Mouse (Mus musculus) bone marrow, adult 2 months (tissue): ENCODE measurements around the gene Synrg. TPM values are rescaled to one million over a fixed set of nuclear protein-coding genes. Genes with fewer than 3 reads are reported as not detected.

Source experiments
- H3K27ac ChIP-seq: fragments of 200-500 bp; 2 replicates; pipeline ENCODE4 v1.5.1; 2012; ENCODE audit warnings: low read depth, mild to moderate bottlenecking, control low read depth, inconsistent platforms, low read length; ENCODE audit not compliant: control insufficient read depth, poor library complexity, insufficient read depth
- H3K4me1 ChIP-seq: fragments of 200-500 bp; 2 replicates; pipeline ENCODE4 v1.6.1; 2011; ENCODE audit warnings: low read length; ENCODE audit not compliant: control insufficient read depth, insufficient read depth
- H3K4me3 ChIP-seq: fragments of 200-500 bp; replicated peaks from 2 replicates; pipeline ENCODE3; 2011; ENCODE audit warnings: mild to moderate bottlenecking, low read depth, low read length, control low read depth; ENCODE audit not compliant: control insufficient read depth
- CTCF ChIP-seq: fragments of 200-500 bp; IDR thresholded peaks from 2 replicates; pipeline ENCODE4 v1.5.1; 2011; ENCODE audit warnings: low read length, control low read depth; ENCODE audit not compliant: control insufficient read depth, insufficient read depth
- POLR2A ChIP-seq: fragments of 200-500 bp; IDR thresholded peaks from 2 replicates; pipeline ENCODE4 v1.6.1; 2011; ENCODE audit warnings: low read depth, mild to moderate bottlenecking, control low read depth, low read length, borderline replicate concordance; ENCODE audit not compliant: control insufficient read depth
- WGBS: fragments of 180-500 bp; shearing (Covaris S2); methylation state at CpG from one replicate; pipeline ENCODE4 v1.1.7; 2018; 5-methylcytosine and 5-hydroxymethylcytosine counted together
- polyA plus RNA-seq: library from polyadenylated mRNA; stranded (reverse); fragments of >200 nt; gene quantifications from 2 replicates; pipeline ENCODE4 v1.2.4, GENCODE M21; 2011; ENCODE audit warnings: low replicate concordance; ENCODE audit not compliant: missing spikeins, insufficient read depth, insufficient read length

The Synrg gene
- polyA plus RNA-seq, 1 experiment, result 14.2 TPM

DNA sequence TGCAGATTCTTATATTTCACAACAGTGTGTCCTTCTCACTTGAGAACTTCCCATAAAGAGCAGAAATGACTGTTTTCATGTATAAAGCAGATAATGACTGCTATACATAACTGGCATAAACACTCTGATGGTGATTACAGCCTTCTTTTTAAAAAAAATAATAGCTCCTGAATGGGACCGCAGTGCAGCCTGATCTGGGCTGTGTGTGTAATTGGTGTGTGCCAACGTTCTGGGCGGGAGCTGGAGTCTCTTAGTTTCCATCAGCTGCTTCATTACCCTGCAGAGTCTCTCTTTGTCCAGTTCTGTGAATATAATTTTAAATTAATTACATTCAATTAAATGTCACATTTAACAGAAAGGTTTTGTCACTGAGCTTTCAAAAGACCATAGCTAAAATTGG, 34.8 kb downstream of the Synrg start:
- no peak for TF ChIP-seq CTCF
- TF ChIP-seq POLR2A, result no peak
- Histone ChIP-seq H3K4me3 (no peak overlapping the region), H3K4me1 (no peaks in the 10 kb centered on the region), H3K27ac (no peak overlapping the region)
- WGBS, result 92% methylated on average over 3 of the region's 3 CpGs

DNA sequence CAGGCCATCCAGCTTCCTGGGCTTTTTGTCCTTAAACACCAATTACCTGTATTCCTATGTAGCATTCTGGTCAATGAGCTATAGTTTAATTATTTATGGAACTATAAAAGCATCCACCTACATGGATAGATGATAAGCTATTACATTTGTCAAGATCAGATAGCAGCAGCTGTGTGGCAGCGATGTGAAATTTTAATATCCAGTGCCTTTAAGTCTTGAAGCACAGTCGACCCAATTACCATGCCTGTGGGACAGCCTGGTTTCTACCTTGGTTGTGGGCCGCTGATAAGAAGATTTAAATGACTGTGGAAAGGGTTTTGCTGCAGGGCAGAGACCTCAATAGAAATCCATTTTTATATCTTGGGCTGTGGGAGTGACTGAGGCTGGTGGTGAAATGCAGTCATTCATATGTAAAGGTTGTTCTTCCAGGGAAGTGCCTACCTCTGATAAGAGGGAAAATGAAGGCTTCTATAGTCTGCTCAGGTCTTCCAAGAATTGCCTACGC, 35.2 kb downstream of the Synrg start:
- no peaks in the 10 kb centered on the region for H3K4me1 ChIP-seq
- WGBS, result 85% methylated on average over 4 of the region's 4 CpGs
- no peak overlapping the region for H3K27ac ChIP-seq
- no peak overlapping the region for H3K4me3 ChIP-seq
- no peak for TF ChIP-seq CTCF
- no peak for TF ChIP-seq POLR2A

DNA sequence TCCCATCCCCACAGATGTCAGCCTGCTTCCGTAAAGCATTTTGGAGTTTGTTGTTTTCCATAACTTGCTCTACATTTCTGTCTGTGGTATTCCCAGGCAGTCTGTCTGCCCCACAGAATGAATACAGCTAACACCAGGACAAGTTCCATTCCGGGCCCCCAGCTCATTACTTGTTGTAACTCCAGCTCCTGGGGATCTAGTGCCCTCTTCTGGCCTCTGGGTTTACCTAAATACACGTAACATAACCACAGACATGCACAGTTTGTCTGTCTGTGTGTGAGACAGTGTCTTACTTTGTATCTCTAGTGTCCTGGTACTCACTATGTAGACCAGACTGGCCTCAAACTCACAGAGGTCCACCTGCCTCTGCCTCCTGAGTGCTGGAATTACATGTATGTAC, 37.0 kb downstream of the Synrg start:
- TF ChIP-seq CTCF (no peak), POLR2A (no peak)
- Histone ChIP-seq H3K27ac (no peak overlapping the region), H3K4me1 (no peaks in the 10 kb centered on the region), H3K4me3 (no peak overlapping the region)
- 86% methylated on average over 3 of the region's 3 CpGs for WGBS

DNA sequence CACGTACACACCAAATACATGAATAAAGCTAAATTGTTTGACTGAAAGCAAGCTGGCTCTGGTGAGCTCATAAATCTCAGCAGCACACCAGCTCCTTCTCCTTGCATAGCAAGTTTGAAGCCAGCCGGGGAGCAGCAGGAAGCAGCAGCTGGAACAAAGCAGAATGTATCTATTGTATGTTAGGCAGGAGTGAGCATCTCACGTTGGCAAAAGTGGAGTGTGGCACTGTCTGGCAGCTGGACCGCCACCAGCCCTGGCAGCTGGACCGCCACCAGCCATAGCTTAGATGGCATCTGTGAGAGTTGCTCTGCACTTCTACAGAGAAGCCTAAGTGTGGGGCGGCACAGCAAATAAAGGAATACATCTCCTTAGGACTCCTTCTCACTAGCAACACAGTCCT, 39.8 kb downstream of the Synrg start:
- no peak for TF ChIP-seq CTCF
- no peak for TF ChIP-seq POLR2A
- WGBS, result 94% methylated on average over 6 of the region's 6 CpGs

DNA sequence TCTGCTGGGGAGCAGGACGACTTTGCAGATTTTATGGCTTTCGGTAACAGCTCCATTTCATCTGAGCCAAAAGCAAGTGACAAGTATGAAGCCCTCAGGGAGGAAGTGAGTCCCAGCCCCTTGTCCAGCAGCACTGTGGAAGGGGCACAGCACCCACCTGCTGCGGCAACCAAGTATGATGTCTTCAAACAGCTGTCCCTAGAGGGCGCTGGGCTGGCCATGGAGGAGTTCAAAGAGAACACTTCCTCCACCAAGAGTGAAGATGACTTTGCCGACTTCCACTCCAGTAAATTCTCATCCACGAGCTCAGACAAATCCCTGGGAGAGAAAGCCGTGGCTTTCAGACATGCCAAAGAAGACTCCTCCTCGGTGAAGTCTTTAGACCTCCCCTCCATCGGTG, 44.8 kb downstream of the Synrg start:
- Histone ChIP-seq H3K27ac (no peak overlapping the region), H3K4me1 (no peaks in the 10 kb centered on the region), H3K4me3 (no peak overlapping the region)
- 84% methylated on average over 9 of the region's 9 CpGs for WGBS
- TF ChIP-seq CTCF (no peak), POLR2A (no peak)

More for the DNA sequence above, 39.8 kb downstream of the Synrg start:
- Histone ChIP-seq H3K27ac (no peak overlapping the region), H3K4me1 (no peaks in the 10 kb centered on the region), H3K4me3 (no peak overlapping the region)

DNA sequence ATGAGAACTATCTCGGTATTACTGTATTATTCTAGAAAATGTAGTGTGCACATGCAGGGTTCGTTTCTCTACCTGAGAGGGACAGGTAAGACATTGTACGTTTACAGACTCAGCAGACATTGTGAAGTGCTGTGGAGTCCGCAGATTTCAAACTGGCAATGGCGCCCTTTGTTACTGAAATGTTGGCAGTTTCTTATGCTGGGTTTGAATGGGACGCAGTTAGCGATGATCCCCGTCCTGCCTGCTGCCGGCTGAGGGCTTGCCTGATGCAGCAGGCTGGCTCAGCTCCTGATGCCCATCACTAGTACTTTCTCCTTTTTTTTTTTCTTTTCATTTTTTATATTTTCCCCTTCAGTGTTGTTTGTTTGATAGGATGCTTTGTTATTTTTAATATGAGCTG, 46.2 kb downstream of the Synrg start:
- H3K4me3 ChIP-seq, result no peak overlapping the region
- TF ChIP-seq POLR2A (no peak), CTCF (no peak)
- no peaks in the 10 kb centered on the region for H3K4me1 ChIP-seq
- WGBS, result 88% methylated on average over 9 of the region's 9 CpGs
- H3K27ac ChIP-seq, result no peak overlapping the region

- no peak overlapping the region for H3K4me3 ChIP-seq
- no peaks in the 10 kb centered on the region for H3K4me1 ChIP-seq
- WGBS, result 91% methylated on average over 12 of the region's 12 CpGs
- H3K27ac ChIP-seq, result no peak overlapping the region
- TF ChIP-seq CTCF (no peak), POLR2A (no peak)
Measured at GRCm38 (mm10) chr11:84011050-84011449, 46.8 kb downstream of the Synrg start.

- WGBS, result 89% methylated on average over 2 of the region's 2 CpGs
- TF ChIP-seq POLR2A (no peak), CTCF (no peak)
- H3K4me3 ChIP-seq, result no peak overlapping the region
- no peak overlapping the region for H3K27ac ChIP-seq
- no peaks in the 10 kb centered on the region for H3K4me1 ChIP-seq
Measured at GRCm38 (mm10) chr11:84011576-84011975, 47.3 kb downstream of the Synrg start.

- no peak overlapping the region for H3K27ac ChIP-seq
- WGBS, result 77% methylated on average over 7 of the region's 7 CpGs
- TF ChIP-seq CTCF (no peak), POLR2A (no peak)
- H3K4me3 ChIP-seq, result no peak overlapping the region
- H3K4me1 ChIP-seq, result no peaks in the 10 kb centered on the region
Measured at GRCm38 (mm10) chr11:84013105-84013504, 48.9 kb downstream of the Synrg start.
